Mouse (Mus musculus): ENCODE measurements around the gene Agmat. TPM values are rescaled to one million over a fixed set of nuclear protein-coding genes. Genes with fewer than 3 reads are reported as not detected.

Gene Agmat
- polyA plus RNA-seq (2012; rRNA removed) (11.2 and 14.4 TPM in 2 replicates), polyA plus RNA-seq (2014; fragmentation: Nextera tagmentation; extraction: Ambion mirVana) (18.1 and 18.7 TPM in 2 replicates)

DNA sequence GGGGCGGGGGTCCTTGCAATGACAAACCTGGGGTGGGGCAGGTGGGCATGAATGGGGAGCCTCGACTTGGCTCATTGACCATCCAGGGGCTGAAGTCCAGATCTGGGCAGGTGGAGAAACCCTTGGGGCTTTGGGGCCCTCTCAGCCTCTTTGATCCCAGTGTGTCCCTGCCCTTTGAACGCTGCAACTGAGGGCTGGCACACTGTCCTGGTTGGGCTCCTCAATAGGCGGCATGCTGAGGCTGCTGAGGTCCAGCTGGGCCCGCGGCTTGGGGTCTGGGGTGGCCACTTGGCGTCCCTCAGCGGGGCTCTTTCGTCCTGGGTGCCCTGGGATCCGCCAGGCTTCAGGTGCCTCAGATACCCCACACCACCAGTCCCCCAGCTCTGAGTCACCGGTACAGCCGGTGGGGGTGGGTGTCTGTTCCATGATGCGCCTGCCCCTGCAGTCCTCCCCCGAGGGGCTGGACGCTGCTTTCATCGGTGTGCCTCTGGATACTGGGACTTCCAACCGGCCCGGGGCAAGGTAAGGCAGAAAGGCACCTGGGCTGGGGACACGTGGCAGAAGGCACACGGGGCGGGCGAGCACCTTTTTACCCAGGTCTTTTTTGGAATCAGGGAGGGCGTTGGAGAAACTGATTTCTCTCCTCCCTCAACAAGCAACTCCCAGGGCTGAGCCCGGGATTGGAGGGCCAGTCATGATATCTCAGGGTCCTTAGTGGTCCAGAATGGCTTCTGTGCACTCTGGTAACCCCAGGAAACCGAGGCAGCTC lies at the start of gene Agmat:
Gene Agmat (plus strand): TSS at position 95 of the 769 bp plus-strand sequence.
- Histone ChIP-seq H3K9ac (replicated peaks) (0 out of 2 replicates have a peak within 1 kb of the TSS, but pooled peaks have one; percentile 25), H3K4me2 (ENCODE audit: low read depth) (peak within 1 kb of the TSS; percentile 41), H3K4me3 (ENCODE audit: insufficient read depth in 1 of 2, low read depth in 2 of 2, low read length in 2 of 2) (peak within 1 kb of the TSS; percentile 23 to 39), H3K36me3 (replicated peaks; ENCODE audit: control insufficient read depth, insufficient read depth, low read depth) (no peaks in the 10 kb centered on the region), H3K27ac (no peak within 1 kb of the TSS; the same call in 1 of the 2 replicates), H3K9me3 (ENCODE audit: control insufficient read depth, low read length) (no peaks in the 10 kb centered on the region), H3K27me3 (ENCODE audit: control insufficient read depth, insufficient read depth, low read length) (no peaks in the 10 kb centered on the region), H3K4me1 (replicated peaks; ENCODE audit: control insufficient read depth in 2 of 2, insufficient read depth in 2 of 2, low read length in 1 of 2) (peaks cover 11 to 22% of the 10 kb centered on the region in 2 experiments)
- DNase-seq (ENCODE audit: low read depth in 3 of 3, low spot score in 3 of 3), result no peak
- no peak for ATAC-seq (ENCODE audit: insufficient read depth)
- WGBS (ENCODE audit: insufficient replicate concordance), result 32% methylated on average over 25 of the region's 25 CpGs
- no peak for TF ChIP-seq CTCF (IDR thresholded peaks at IDR 0.05; ENCODE audit: low read depth)
- TF ChIP-seq EP300 (IDR thresholded peaks at IDR 0.05; ENCODE audit: low read depth), result no peak

DNA sequence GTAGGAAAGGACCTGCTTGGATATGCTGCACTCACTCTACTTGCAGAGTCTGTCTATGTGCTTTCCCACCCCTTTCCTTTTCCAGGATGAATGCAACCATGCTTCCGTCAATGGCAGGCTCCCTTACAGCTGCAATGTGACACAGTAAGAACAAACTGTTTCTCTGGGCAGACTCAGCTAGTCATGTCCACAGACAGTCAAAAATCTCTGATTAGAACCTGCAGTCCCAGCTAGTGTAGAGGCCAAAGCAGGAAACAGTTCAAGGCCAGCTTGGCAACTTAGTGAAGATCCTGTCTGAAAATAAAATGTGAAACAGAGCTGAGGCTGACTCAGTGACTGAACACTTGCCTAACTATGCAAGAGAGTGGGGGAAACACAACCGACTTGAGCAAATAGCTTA lies 41.8 kb upstream of the Agmat start:
- H3K9me3 ChIP-seq (ENCODE audit: control insufficient read depth, low read length), result no peaks in the 10 kb centered on the region
- no peak overlapping the region for H3K9ac ChIP-seq (replicated peaks)
- ATAC-seq (ENCODE audit: insufficient read depth) (no peak), DNase-seq (ENCODE audit: low read depth in 3 of 3, low spot score in 3 of 3) (no peak)
- no peak for TF ChIP-seq CTCF (IDR thresholded peaks at IDR 0.05; ENCODE audit: low read depth)
- TF ChIP-seq EP300 (IDR thresholded peaks at IDR 0.05; ENCODE audit: low read depth), result no peak
- no peak overlapping the region for H3K27ac ChIP-seq
- WGBS (ENCODE audit: insufficient replicate concordance), result 92% methylated on average over 2 of the region's 2 CpGs
- no peak overlapping the region for H3K4me2 ChIP-seq (ENCODE audit: low read depth)
- H3K4me3 ChIP-seq (ENCODE audit: insufficient read depth in 1 of 2, low read depth in 2 of 2, low read length in 2 of 2), result no peak overlapping the region
- H3K36me3 ChIP-seq (replicated peaks; ENCODE audit: control insufficient read depth, insufficient read depth, low read depth), result peaks cover 90% of the 10 kb centered on the region
- peaks cover 0 to 2% of the 10 kb centered on the region in 2 experiments; a peak in 1 of 4 replicates for H3K4me1 ChIP-seq (replicated peaks; ENCODE audit: control insufficient read depth in 2 of 2, insufficient read depth in 2 of 2, low read length in 1 of 2)
- no peaks in the 10 kb centered on the region for H3K27me3 ChIP-seq (ENCODE audit: control insufficient read depth, insufficient read depth, low read length)

GRCm38 (mm10) chr4:141705331-141705730 lies 41.1 kb upstream of the Agmat start:
- DNase-seq (ENCODE audit: low read depth in 3 of 3, low spot score in 3 of 3) (no peak), ATAC-seq (ENCODE audit: insufficient read depth) (no peak)
- no peaks in the 10 kb centered on the region for H3K27me3 ChIP-seq (ENCODE audit: control insufficient read depth, insufficient read depth, low read length)
- no peaks in the 10 kb centered on the region for H3K9me3 ChIP-seq (ENCODE audit: control insufficient read depth, low read length)
- no peak overlapping the region for H3K4me2 ChIP-seq (ENCODE audit: low read depth)
- no peak for TF ChIP-seq CTCF (IDR thresholded peaks at IDR 0.05; ENCODE audit: low read depth)
- no peak for TF ChIP-seq EP300 (IDR thresholded peaks at IDR 0.05; ENCODE audit: low read depth)
- H3K36me3 ChIP-seq (replicated peaks; ENCODE audit: control insufficient read depth, insufficient read depth, low read depth), result peaks cover 94% of the 10 kb centered on the region
- no peaks in the 10 kb centered on the region for H3K4me1 ChIP-seq (replicated peaks; ENCODE audit: control insufficient read depth in 2 of 2, insufficient read depth in 2 of 2, low read length in 1 of 2)
- H3K4me3 ChIP-seq (ENCODE audit: insufficient read depth in 1 of 2, low read depth in 2 of 2, low read length in 2 of 2), result no peak overlapping the region
- H3K9ac ChIP-seq (replicated peaks), result no peak overlapping the region
- WGBS (ENCODE audit: insufficient replicate concordance), result 78% methylated on average over 4 of the region's 4 CpGs
- no peak overlapping the region for H3K27ac ChIP-seq

GRCm38 (mm10) chr4:141708005-141708404 lies 38.5 kb upstream of the Agmat start:
- no peak overlapping the region for H3K4me3 ChIP-seq (ENCODE audit: insufficient read depth in 1 of 2, low read depth in 2 of 2, low read length in 2 of 2)
- H3K9ac ChIP-seq (replicated peaks), result no peak overlapping the region
- peaks cover 93% of the 10 kb centered on the region for H3K36me3 ChIP-seq (replicated peaks; ENCODE audit: control insufficient read depth, insufficient read depth, low read depth)
- H3K9me3 ChIP-seq (ENCODE audit: control insufficient read depth, low read length), result no peaks in the 10 kb centered on the region
- no peaks in the 10 kb centered on the region for H3K4me1 ChIP-seq (replicated peaks; ENCODE audit: control insufficient read depth in 2 of 2, insufficient read depth in 2 of 2, low read length in 1 of 2)
- no peaks in the 10 kb centered on the region for H3K27me3 ChIP-seq (ENCODE audit: control insufficient read depth, insufficient read depth, low read length)
- DNase-seq (ENCODE audit: low read depth in 3 of 3, low spot score in 3 of 3) (no peak), ATAC-seq (ENCODE audit: insufficient read depth) (no peak)
- H3K4me2 ChIP-seq (ENCODE audit: low read depth), result no peak overlapping the region
- WGBS (ENCODE audit: insufficient replicate concordance), result 89% methylated on average over 7 of the region's 7 CpGs
- H3K27ac ChIP-seq, result no peak overlapping the region
- TF ChIP-seq CTCF (IDR thresholded peaks at IDR 0.05; ENCODE audit: low read depth), result no peak
- no peak for TF ChIP-seq EP300 (IDR thresholded peaks at IDR 0.05; ENCODE audit: low read depth)

- Histone ChIP-seq H3K4me2 (ENCODE audit: low read depth) (no peak overlapping the region), H3K36me3 (replicated peaks; ENCODE audit: control insufficient read depth, insufficient read depth, low read depth) (peaks cover 90% of the 10 kb centered on the region), H3K4me3 (ENCODE audit: insufficient read depth in 1 of 2, low read depth in 2 of 2, low read length in 2 of 2) (no peak overlapping the region), H3K27me3 (ENCODE audit: control insufficient read depth, insufficient read depth, low read length) (no peaks in the 10 kb centered on the region), H3K4me1 (replicated peaks; ENCODE audit: control insufficient read depth in 2 of 2, insufficient read depth in 2 of 2, low read length in 1 of 2) (peaks cover 0 to 2% of the 10 kb centered on the region in 2 experiments; a peak in 1 of 4 replicates), H3K27ac (no peak overlapping the region), H3K9me3 (ENCODE audit: control insufficient read depth, low read length) (no peaks in the 10 kb centered on the region), H3K9ac (replicated peaks) (no peak overlapping the region)
- no peak for DNase-seq (ENCODE audit: low read depth in 3 of 3, low spot score in 3 of 3)
- 89% methylated on average over 2 of the region's 2 CpGs for WGBS (ENCODE audit: insufficient replicate concordance)
- no peak for ATAC-seq (ENCODE audit: insufficient read depth)
- no peak for TF ChIP-seq EP300 (IDR thresholded peaks at IDR 0.05; ENCODE audit: low read depth)
- TF ChIP-seq CTCF (IDR thresholded peaks at IDR 0.05; ENCODE audit: low read depth), result no peak
Measured at GRCm38 (mm10) chr4:141708971-141709370, 37.5 kb upstream of the Agmat start.
